9 mouse cellular contexts compared by ENCODE assay signal in the genomic region with DNA sequence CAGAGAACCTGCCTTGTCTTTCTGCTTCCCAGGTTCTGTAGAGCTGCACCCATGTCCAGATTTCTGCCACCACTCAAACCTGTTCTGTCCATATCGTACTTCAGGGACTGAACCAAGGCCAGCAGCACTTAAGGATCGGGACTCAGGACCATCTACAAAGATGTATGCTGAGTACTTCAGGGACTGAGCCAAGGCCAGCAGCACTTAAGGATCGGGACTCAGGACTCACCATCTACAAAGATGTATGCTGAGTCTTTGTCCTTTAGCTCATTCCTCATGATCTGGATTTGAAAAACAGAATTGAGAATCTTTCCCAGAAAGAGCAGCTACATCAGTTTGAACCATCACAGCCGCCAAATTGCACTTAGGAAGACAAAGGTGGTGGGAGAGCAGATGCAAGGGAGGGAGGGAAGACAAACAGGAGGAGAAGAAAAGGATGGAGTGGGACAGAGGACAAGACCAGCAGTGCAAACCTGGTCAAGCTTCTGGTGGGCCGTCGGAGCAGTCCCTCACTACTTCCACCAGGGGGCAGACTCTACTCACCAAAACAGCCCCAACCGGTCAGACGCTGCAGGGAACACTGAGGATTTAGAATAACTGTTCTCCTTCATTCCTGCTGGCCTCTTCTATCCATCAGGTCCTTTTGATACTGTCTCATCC. TPM values are rescaled to one million over a fixed set of nuclear protein-coding genes. Genes with fewer than 3 reads are reported as not detected.
A peak's percentile ranks its signal among the peaks of the same experiment; 100 is the strongest.
DNase-seq lines count a peak whose midpoint lies in the region; ATAC-seq and TF ChIP-seq lines count a peak whose summit lies in the region.
"Had no signal": no experiment of that assay in that cellular context is flagged by ENCODE, and none has a peak within 500 bp of the region (broad histone marks: within the 10 kb centered on the region; RNA-seq: fewer than 3 reads in every experiment).

No protein-coding gene starts in this region.

- H3K4me2 ChIP-seq in hindbrain, postnatal 0 days (ENCODE audit: low read depth, low read length), result no peak overlapping the region

- H3K27ac ChIP-seq in hindbrain, postnatal 0 days, result no peak overlapping the region
- H3K27ac ChIP-seq: macrophage had no signal

- H3K36me3 ChIP-seq in hindbrain, postnatal 0 days (ENCODE audit: insufficient read depth, low read length), result no peaks in the 10 kb centered on the region

- WGBS in hindbrain, postnatal 0 days, result 30% methylated on average over 8 of the region's 8 CpGs

- peak; percentile 97 for TF ChIP-seq CTCF in hindbrain, postnatal 0 days (IDR thresholded peaks at IDR 0.05; ENCODE audit: low read depth)

- no peaks in the 10 kb centered on the region for H3K27me3 ChIP-seq in hindbrain, postnatal 0 days (ENCODE audit: insufficient read depth, low read length)

- H3K4me1 ChIP-seq in hindbrain, postnatal 0 days (ENCODE audit: insufficient read depth, low read length), result 0 out of 2 replicates have a peak, but pooled peaks cover 11% of the 10 kb centered on the region

- H3K9ac ChIP-seq in hindbrain, postnatal 0 days (replicated peaks; ENCODE audit: low read length), result no peak overlapping the region

- DNase-seq in R1 (ENCODE audit: low read depth, low spot score), result peak; percentile 59
- DNase-seq in cerebellum, adult 9-10 months, result peak; percentile 84
- peak; percentile 25 to 90 for DNase-seq in frontal cortex, adult 2 months (ENCODE audit: extremely low spot score in 1 of 2, low spot score in 1 of 2)
- DNase-seq in hindbrain, postnatal 0 days (ENCODE audit: low spot score), result peak; percentile 93
- DNase-seq in left cerebral cortex, adult 18-20 months (ENCODE audit: low spot score in 2 of 2), result peak; percentile 80 to 82
- peak; percentile 84 for DNase-seq in mesoderm, embryonic 11.5 days (ENCODE audit: low read depth, low spot score)
- DNase-seq in right cerebral cortex, postnatal 36 days (ENCODE audit: low spot score in 2 of 2), result peak; percentile 50 to 59
- DNase-seq in urinary bladder, postnatal 4 days (ENCODE audit: low spot score in 2 of 2), result peak; percentile 65 to 75

- H3K4me3 ChIP-seq in hindbrain, postnatal 0 days (ENCODE audit: low read length), result no peak overlapping the region

- peak; percentile 88 for ATAC-seq in hindbrain, postnatal 0 days

- H3K9me3 ChIP-seq in hindbrain, postnatal 0 days (ENCODE audit: low read length), result no peaks in the 10 kb centered on the region

RNA-seq across cellular contexts. Expression of gene Npvf, which starts 24.7 kb away (rescaled TPM):
- 0.16 TPM in 1 of 2 replicates, not detected in the other for polyA plus RNA-seq in frontal cortex, adult 2 months (2012; rRNA removed)
- not detected in 2 replicates for total RNA-seq in hindbrain, postnatal 0 days (2014; rRNA removed)
- polyA plus RNA-seq in hindbrain, postnatal 0 days (2015; fragmentation: Nextera tagmentation; extraction: Ambion mirVana), result 0.23 TPM in 1 of 2 replicates, not detected in the other
- not detected for total RNA-seq in left cerebral cortex, adult 18-20 months (2021)
